Mouse (Mus musculus) mesoderm, embryonic 11.5 days (tissue): ENCODE data around the gene B130006D01Rik.
"Not testable (repeated sequence)": the region's sequence is repeated elsewhere in the genome, so short reads cannot be mapped to it uniquely, and the experiment has no call there.

Source experiments
- DNase-seq: peaks from one replicate; pipeline ENCODE4 v3.0.0-alpha.2; 2012; ENCODE audit warnings: low read depth, low spot score

B130006D01Rik gene

GRCm38 (mm10) chr11:95713225-95713810, 10.1 kb upstream of the B130006D01Rik start:
- DNase-seq, result peak; percentile 41

GRCm38 (mm10) chr11:95713811-95714241, 9.6 kb upstream of the B130006D01Rik start:
- DNase-seq, result no peak

- DNase-seq, result no peak
Measured at GRCm38 (mm10) chr11:95714411-95714810, 9.0 kb upstream of the B130006D01Rik start.

- no peak for DNase-seq
Measured at GRCm38 (mm10) chr11:95716136-95716535, 7.3 kb upstream of the B130006D01Rik start.

- no peak for DNase-seq
Measured at GRCm38 (mm10) chr11:95719356-95719755, 4.0 kb upstream of the B130006D01Rik start.

DNA sequence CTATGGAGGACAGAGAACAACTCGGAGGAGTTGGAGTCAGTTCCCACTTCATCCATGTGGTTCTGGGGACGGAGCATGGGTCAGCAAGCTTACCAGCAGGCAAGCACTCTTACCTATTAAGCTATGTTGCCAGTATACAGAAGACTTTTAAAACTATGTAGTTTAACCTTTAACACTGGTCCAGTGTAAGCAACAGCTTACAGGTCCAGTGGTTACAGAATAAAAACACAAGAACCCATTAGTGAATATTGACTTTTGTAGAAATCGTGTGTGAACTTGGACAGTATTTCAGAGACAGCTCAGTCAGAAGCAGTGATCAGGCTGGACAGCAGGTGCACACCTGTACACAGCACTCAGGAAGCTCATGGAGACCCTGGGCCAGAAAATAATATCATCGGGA, 1.1 kb downstream of the B130006D01Rik start:
- no peak for DNase-seq

DNA sequence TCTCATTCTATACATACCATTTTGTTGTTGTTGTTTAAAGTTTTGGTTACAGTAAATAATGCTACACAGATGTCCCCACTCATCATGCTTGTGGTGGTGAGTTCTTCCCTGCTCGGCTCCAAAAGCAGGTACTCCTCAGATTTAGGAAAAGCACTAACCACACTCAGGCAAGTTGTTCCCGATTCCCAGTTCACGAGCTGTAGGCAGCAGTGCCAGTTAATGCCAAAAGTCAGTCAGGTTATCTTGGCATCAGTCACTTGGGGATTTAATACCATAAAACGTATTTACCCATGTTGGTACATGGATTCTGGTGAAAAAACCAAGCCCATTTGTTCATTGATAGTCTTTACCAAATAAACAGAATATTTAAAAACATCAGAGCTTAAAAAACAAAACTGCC, 2.8 kb downstream of the B130006D01Rik start:
- no peak for DNase-seq

GRCm38 (mm10) chr11:95727947-95728346, 4.6 kb downstream of the B130006D01Rik start:
- DNase-seq, result no peak

GRCm38 (mm10) chr11:95728916-95729907, 5.8 kb downstream of the B130006D01Rik start:
- DNase-seq, result no peak

- no peak for DNase-seq
Measured at GRCm38 (mm10) chr11:95734485-95734884, 11.1 kb downstream of the B130006D01Rik start.

- DNase-seq, result no peak
Measured at GRCm38 (mm10) chr11:95737811-95738210, 14.4 kb downstream of the B130006D01Rik start.

DNA sequence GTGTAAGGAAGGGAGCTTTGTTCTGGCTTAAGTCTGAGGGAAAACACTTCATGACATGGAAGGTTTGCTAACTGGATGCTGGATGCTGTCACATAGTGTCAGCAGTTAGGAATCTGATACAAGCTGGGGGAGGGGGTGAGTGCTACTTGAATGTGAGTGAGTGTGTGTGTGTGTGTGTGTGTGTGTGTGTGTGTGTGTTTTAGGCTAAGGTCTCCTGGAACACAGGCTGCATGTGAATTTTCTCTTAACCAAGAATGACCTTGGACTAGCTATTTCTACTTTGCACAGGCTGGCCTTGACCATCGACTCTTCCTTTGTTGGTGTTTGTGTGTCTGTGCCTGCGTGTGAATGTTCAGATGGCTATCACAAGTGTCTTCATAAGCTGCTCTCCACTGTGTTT, 21.1 kb downstream of the B130006D01Rik start:
- DNase-seq, result no peak

- DNase-seq, result no peak
Measured at GRCm38 (mm10) chr11:95746821-95747220, 23.4 kb downstream of the B130006D01Rik start.

- no peak for DNase-seq
Measured at GRCm38 (mm10) chr11:95748331-95748730, 24.9 kb downstream of the B130006D01Rik start.

DNA sequence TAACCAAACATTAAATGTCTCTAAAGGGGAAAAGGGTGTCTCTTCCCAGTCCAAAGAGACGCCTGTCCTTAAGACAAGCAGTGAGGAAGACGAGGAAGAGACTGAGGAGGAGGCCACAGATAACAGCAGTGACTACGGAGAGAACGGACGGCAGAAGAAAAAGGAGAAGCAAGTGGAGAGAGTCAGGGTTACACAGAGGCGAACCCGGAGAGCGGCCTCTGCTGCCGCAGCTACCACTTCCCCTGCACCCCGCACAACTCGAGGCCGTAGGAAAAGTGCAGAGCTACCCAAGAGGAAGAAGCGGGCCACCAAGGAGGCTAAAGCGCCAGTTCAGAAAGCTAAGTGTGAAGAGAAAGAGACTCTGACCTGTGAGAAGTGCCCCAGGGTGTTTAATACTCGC, 26.2 kb downstream of the B130006D01Rik start:
- no peak for DNase-seq

DNA sequence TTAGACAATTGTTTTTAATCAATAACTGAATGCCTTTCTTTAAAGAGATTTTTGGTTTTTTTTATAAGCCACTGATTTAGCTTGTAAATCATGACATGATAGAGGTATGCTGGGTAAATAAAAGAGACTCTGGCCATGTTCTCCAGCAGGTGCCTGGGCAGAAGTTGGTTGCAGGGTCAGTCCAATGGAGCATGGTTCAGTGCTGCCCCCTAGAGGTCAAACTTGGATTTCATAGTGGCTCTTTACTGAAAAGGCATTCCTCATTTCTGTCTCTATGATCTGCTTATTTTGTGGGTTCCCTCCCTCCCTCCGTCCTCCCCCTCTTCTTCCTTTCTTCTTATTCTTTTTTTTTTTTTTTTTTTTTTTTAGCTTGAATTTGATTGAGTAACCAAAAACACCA, 27.6 kb downstream of the B130006D01Rik start:
- DNase-seq, result peak; percentile 81

- not testable (repeated sequence) for DNase-seq
Measured at GRCm38 (mm10) chr11:95755137-95755536, 31.8 kb downstream of the B130006D01Rik start.

DNA sequence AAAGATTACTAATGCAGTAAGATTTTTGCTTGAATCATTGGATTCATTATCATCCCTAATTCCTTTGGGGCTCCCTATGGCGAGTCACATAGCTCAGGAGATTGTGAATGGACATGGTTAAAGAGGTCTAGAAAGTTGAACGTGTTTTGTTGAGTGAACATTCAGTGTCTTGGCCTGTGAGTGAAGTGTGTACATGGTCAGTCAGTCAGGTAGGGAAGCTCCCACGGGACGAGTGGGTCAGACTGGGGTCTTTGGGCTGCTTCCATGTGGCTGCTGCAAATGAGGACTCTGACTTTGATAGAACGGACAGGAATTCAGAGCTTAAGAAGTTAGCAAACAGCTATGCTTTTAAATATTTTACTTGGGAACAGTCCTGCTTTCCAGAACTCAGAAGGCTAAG, 37.1 kb downstream of the B130006D01Rik start:
- no peak for DNase-seq

GRCm38 (mm10) chr11:95762996-95763395, 39.6 kb downstream of the B130006D01Rik start:
- DNase-seq, result no peak

DNA sequence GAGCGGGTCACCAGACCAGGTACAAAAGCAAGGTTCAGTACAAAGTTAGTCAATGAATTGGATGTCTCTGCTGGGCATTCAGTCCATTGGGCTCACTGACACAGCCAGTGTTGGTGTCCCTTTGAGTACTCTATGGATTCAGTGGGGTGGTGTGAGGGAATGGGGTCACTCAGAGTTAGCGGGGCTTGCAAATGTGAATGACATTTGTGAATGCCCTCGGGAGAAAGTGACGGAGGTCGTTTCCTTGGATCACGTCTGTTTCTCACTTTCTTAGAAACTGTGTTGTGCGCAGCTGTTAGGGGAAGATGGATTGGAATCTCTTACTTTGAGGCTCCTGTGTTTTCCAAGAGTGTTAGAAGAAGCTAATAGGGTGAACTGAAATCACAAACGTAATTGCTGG, 41.4 kb downstream of the B130006D01Rik start:
- DNase-seq, result no peak

DNA sequence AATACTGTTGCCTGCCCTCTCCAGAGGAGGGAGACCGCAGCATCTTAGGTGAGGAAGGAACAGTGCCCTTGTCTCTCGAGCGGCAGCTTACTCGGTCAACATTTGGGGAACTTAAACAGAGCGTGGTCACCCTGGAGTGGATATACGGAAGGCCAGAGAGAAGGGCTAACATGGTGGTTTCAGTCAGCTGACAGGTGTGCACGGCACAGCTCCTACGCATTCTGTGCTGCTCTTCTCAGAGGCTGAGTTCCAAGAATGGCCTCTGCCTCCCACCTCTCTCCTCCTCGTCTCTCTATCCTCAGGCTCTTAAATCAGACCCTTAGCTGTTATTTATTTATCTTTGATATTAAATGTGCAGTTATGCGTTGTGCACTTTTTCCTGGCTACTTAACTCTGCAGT, 41.9 kb downstream of the B130006D01Rik start:
- no peak for DNase-seq

- no peak for DNase-seq
Measured at GRCm38 (mm10) chr11:95768244-95768643, 44.9 kb downstream of the B130006D01Rik start.

- DNase-seq, result no peak
Measured at GRCm38 (mm10) chr11:95769208-95769607, 45.8 kb downstream of the B130006D01Rik start.
